Mouse (Mus musculus) kidney, adult 2 months (tissue): ENCODE results near the gene Prdm16. TPM values are rescaled to one million over a fixed set of nuclear protein-coding genes. Genes with fewer than 3 reads are reported as not detected.
A peak's percentile ranks its signal among the peaks of the same experiment; 100 is the strongest.

Source experiments
- DNase-seq: peaks from one replicate; pipeline ENCODE4 v3.0.0; 2021
- H3K27ac ChIP-seq: fragments of 200-500 bp; 2 replicates; pipeline ENCODE4 v1.5.1; 2012; ENCODE audit warnings: low read depth, low read length, control low read depth, inconsistent platforms; ENCODE audit not compliant: insufficient read depth
- H3K27me3 ChIP-seq: fragments of 200-500 bp; replicated peaks from 2 replicates; pipeline ENCODE4 v1.6.1; 2012; ENCODE audit warnings: mild to moderate bottlenecking, moderate library complexity, low read length, inconsistent platforms; ENCODE audit not compliant: control insufficient read depth, insufficient read depth
- H3K36me3 ChIP-seq: fragments of 200-500 bp; 2 replicates; pipeline ENCODE4 v1.6.1; 2012; ENCODE audit warnings: mild to moderate bottlenecking, moderate library complexity, low read length, inconsistent platforms; ENCODE audit not compliant: control insufficient read depth, insufficient read depth
- H3K4me1 ChIP-seq: fragments of 200-500 bp; 2 replicates; pipeline ENCODE4 v1.6.1; 2011; ENCODE audit warnings: low read length; ENCODE audit not compliant: control insufficient read depth, insufficient read depth
- H3K4me3 ChIP-seq: fragments of 200-500 bp; 2 replicates; pipeline ENCODE4 v1.5.1; 2011; ENCODE audit warnings: mild to moderate bottlenecking, low read depth, low read length, control low read depth; ENCODE audit not compliant: insufficient read depth
- CTCF ChIP-seq: fragments of 200-500 bp; conservative IDR thresholded peaks from 2 replicates; pipeline ENCODE4 v1.5.1; 2011; ENCODE audit warnings: low read depth, mild to moderate bottlenecking, control low read depth, low read length, moderate library complexity, mixed read lengths; ENCODE audit not compliant: insufficient read depth, insufficient read length
- POLR2A ChIP-seq: fragments of 200-500 bp; IDR thresholded peaks from one replicate; pipeline ENCODE4 v1.6.1; 2011; ENCODE audit warnings: low read depth, low read length, control low read depth
- WGBS: fragments of 180-500 bp; shearing (Covaris S2); methylation state at CpG from one replicate; pipeline ENCODE4 v1.1.7; 2018; 5-methylcytosine and 5-hydroxymethylcytosine counted together
- polyA plus RNA-seq: library from polyadenylated mRNA; depleted of rRNA; stranded (reverse); fragments of >200 nt; gene quantifications from 2 replicates; pipeline ENCODE4 v1.2.3, GENCODE M21; 2012

Prdm16 gene
- polyA plus RNA-seq, 1 experiment, result 7.1 TPM

GRCm38 (mm10) chr4:154652494-154652893 is 15.8 kb upstream of the Prdm16 start:
- no peak for DNase-seq
- Histone ChIP-seq H3K36me3 (no peaks in the 10 kb centered on the region), H3K27me3 (no peaks in the 10 kb centered on the region), H3K27ac (no peak overlapping the region), H3K4me1 (no peaks in the 10 kb centered on the region), H3K4me3 (no peak overlapping the region)
- WGBS, result 15% methylated on average over 5 of the region's 5 CpGs
- no peak for TF ChIP-seq POLR2A
- TF ChIP-seq CTCF, result no peak

GRCm38 (mm10) chr4:154649083-154649747 is 12.5 kb upstream of the Prdm16 start:
- Histone ChIP-seq H3K27ac (peak overlapping the region; percentile 20; the same call in 1 of the 2 replicates), H3K4me3 (no peak overlapping the region), H3K4me1 (no peaks in the 10 kb centered on the region), H3K27me3 (no peaks in the 10 kb centered on the region), H3K36me3 (no peaks in the 10 kb centered on the region)
- DNase-seq, result peak; percentile 55
- WGBS, result 74% methylated on average over 19 of the region's 19 CpGs
- TF ChIP-seq CTCF (no peak), POLR2A (no peak)

- TF ChIP-seq CTCF (no peak), POLR2A (no peak)
- peak; percentile 72 for DNase-seq
- Histone ChIP-seq H3K4me1 (0 out of 2 replicates have a peak, but pooled peaks cover 3% of the 10 kb centered on the region), H3K36me3 (no peaks in the 10 kb centered on the region), H3K27ac (peak overlapping the region; percentile 48), H3K27me3 (no peaks in the 10 kb centered on the region), H3K4me3 (no peak overlapping the region)
- WGBS, result 5% methylated on average over 6 of the region's 6 CpGs
These were observed 5.8 kb upstream of the Prdm16 start for GRCm38 (mm10) chr4:154642496-154642895.

GRCm38 (mm10) chr4:154641296-154642110 is 4.8 kb upstream of the Prdm16 start:
- Histone ChIP-seq H3K27ac (peak overlapping the region; percentile 84), H3K4me1 (0 out of 2 replicates have a peak, but pooled peaks cover 3% of the 10 kb centered on the region), H3K36me3 (no peaks in the 10 kb centered on the region), H3K4me3 (no peak overlapping the region), H3K27me3 (no peaks in the 10 kb centered on the region)
- TF ChIP-seq POLR2A, result no peak
- TF ChIP-seq CTCF, result no peak
- 10% methylated on average over 32 of the region's 32 CpGs for WGBS
- peak; percentile 57 for DNase-seq

- DNase-seq, result no peak
- TF ChIP-seq POLR2A (no peak), CTCF (no peak)
- Histone ChIP-seq H3K36me3 (no peaks in the 10 kb centered on the region), H3K4me3 (no peak overlapping the region), H3K4me1 (0 out of 2 replicates have a peak, but pooled peaks cover 3% of the 10 kb centered on the region), H3K27me3 (0 out of 2 replicates have a peak, but pooled peaks cover 3% of the 10 kb centered on the region), H3K27ac (peak overlapping the region; percentile 84)
- WGBS, result 10% methylated on average over 20 of the region's 20 CpGs
These were observed 4.0 kb upstream of the Prdm16 start for GRCm38 (mm10) chr4:154640443-154641295.

GRCm38 (mm10) chr4:154639591-154640442 is 3.1 kb upstream of the Prdm16 start:
- DNase-seq, result no peak
- Histone ChIP-seq H3K4me1 (0 out of 2 replicates have a peak, but pooled peaks cover 3% of the 10 kb centered on the region), H3K27ac (peak overlapping the region; percentile 84), H3K4me3 (0 out of 2 replicates have a peak overlapping the region, but pooled peaks have one; percentile 14), H3K27me3 (0 out of 2 replicates have a peak, but pooled peaks cover 5% of the 10 kb centered on the region), H3K36me3 (no peaks in the 10 kb centered on the region)
- 11% methylated on average over 13 of the region's 13 CpGs for WGBS
- TF ChIP-seq POLR2A (no peak), CTCF (no peak)
